Mouse (Mus musculus): ENCODE measurements at regions not wholly inside any gene's neighbourhood (a gene's known extent, or its start where the extent isn't known, plus 50 kb on each side); places are given as distances from the start of the nearest gene placed in this dataset.

DNA sequence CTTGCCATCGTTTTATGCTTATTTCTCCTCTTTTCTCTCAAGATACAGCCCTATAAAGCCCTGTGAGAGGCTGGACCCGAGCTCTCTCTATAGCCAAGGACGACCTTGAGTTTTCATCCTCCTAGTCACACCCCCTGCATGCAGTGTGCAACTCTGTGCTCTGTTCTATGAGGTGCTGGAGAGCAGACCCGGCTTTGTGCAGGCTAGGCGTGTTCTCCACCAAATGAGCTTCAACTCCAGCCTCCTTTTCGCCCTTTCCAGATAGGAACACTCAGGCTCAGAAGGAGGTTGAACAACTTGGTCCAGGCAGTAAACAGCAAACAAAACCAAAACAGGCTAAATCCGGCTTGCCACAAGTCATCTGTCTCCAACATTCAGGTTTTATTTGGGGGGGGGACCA is 67.8 kb upstream of the Acbd6 start:
- Histone ChIP-seq H3K9ac (ENCODE audit: control insufficient read depth, low read depth, low read length, poor library complexity, severe bottlenecking) (no peak overlapping the region), H3K79me2 (ENCODE audit: control insufficient read depth, insufficient read depth, low read length, poor library complexity) (no peaks in the 10 kb centered on the region), H3K9me3 (replicated peaks; ENCODE audit: insufficient read depth, low read length) (no peaks in the 10 kb centered on the region), H3K36me3 (ENCODE audit: control insufficient read depth in 1 of 2, insufficient read depth in 2 of 2, low read length in 2 of 2) (no peaks in the 10 kb centered on the region), H3K27ac (ENCODE audit: control insufficient read depth, low read depth, low read length) (no peak overlapping the region), H3K4me1 (ENCODE audit: control insufficient read depth in 1 of 2, insufficient read depth in 2 of 2, low read length in 2 of 2) (0 out of 4 replicates have a peak, but pooled peaks cover 0 to 2% of the 10 kb centered on the region in 2 experiments), H3K27me3 (ENCODE audit: control insufficient read depth in 1 of 2, insufficient read depth in 2 of 2, low read length in 2 of 2) (peaks cover 13 to 19% of the 10 kb centered on the region in 2 experiments), H3K4me3 (ENCODE audit: control insufficient read depth in 1 of 2, insufficient read depth in 1 of 2, low read depth in 2 of 2, low read length in 2 of 2) (no peak overlapping the region)
- no peak for DNase-seq (ENCODE audit: low read depth, low spot score)
- no peak for TF ChIP-seq JUND (IDR thresholded peaks at IDR 0.05; ENCODE audit: low read depth, low read length)
- TF ChIP-seq TAL1 (IDR thresholded peaks at IDR 0.05; ENCODE audit: low read length), result no peak
- TF ChIP-seq E2F4 (IDR thresholded peaks at IDR 0.05; ENCODE audit: borderline replicate concordance, low read depth, low read length), result no peak
- no peak for TF ChIP-seq HCFC1 (IDR thresholded peaks at IDR 0.05; ENCODE audit: low read depth, low read length)
- TF ChIP-seq MAZ (IDR thresholded peaks at IDR 0.05; ENCODE audit: low read depth, low read length), result no peak
- no peak for TF ChIP-seq MYC (IDR thresholded peaks at IDR 0.05; ENCODE audit: low read depth, low read length)
- no peak for TF ChIP-seq ZNF384 (IDR thresholded peaks at IDR 0.05; ENCODE audit: low read depth, low read length)
- no peak for TF ChIP-seq ZC3H11A (IDR thresholded peaks at IDR 0.05; ENCODE audit: low read depth, low read length)
- no peak for TF ChIP-seq GABPA (IDR thresholded peaks at IDR 0.05; ENCODE audit: low read depth, low read length)

- H3K36me3 ChIP-seq (ENCODE audit: control insufficient read depth in 1 of 2, insufficient read depth in 2 of 2, low read length in 2 of 2), result no peaks in the 10 kb centered on the region
- H3K4me3 ChIP-seq (ENCODE audit: control insufficient read depth in 1 of 2, insufficient read depth in 1 of 2, low read depth in 2 of 2, low read length in 2 of 2), result no peak overlapping the region
- H3K27me3 ChIP-seq (ENCODE audit: control insufficient read depth in 1 of 2, insufficient read depth in 2 of 2, low read length in 2 of 2), result peaks cover 11 to 19% of the 10 kb centered on the region in 2 experiments
- H3K9me3 ChIP-seq (replicated peaks; ENCODE audit: insufficient read depth, low read length), result no peaks in the 10 kb centered on the region
- H3K79me2 ChIP-seq (ENCODE audit: control insufficient read depth, insufficient read depth, low read length, poor library complexity), result no peaks in the 10 kb centered on the region
- no peak overlapping the region for H3K27ac ChIP-seq (ENCODE audit: control insufficient read depth, low read depth, low read length)
- TF ChIP-seq MYB (IDR thresholded peaks at IDR 0.05; ENCODE audit: low read depth, low read length) (no peak), MEF2A (IDR thresholded peaks at IDR 0.05; ENCODE audit: extremely low read depth, insufficient replicate concordance, low read depth, low read length, poor library complexity, severe bottlenecking) (no peak), E2F4 (IDR thresholded peaks at IDR 0.05; ENCODE audit: borderline replicate concordance, low read depth, low read length) (no peak), TBP (IDR thresholded peaks at IDR 0.05; ENCODE audit: low read depth, low read length) (no peak), TAL1 (IDR thresholded peaks at IDR 0.05; ENCODE audit: low read length) (no peak), RCOR1 (IDR thresholded peaks at IDR 0.05; ENCODE audit: low read depth, low read length) (no peak), CTCF (IDR thresholded peaks at IDR 0.05 in 2 of 3, conservative IDR thresholded peaks at IDR 0.05 in 1 of 3; ENCODE audit: control insufficient read depth in 1 of 3, insufficient read depth in 1 of 3, low read depth in 2 of 3, low read length in 3 of 3, poor library complexity in 1 of 3, severe bottlenecking in 1 of 3) (no peak), TCF12 (IDR thresholded peaks at IDR 0.05; ENCODE audit: low read depth, low read length) (no peak), NELFE (IDR thresholded peaks at IDR 0.05; ENCODE audit: low read depth, low read length) (no peak), CHD2 (IDR thresholded peaks at IDR 0.05; ENCODE audit: low read length) (no peak), MXI1 (IDR thresholded peaks at IDR 0.05; ENCODE audit: low read depth, low read length) (no peak)
- H3K4me1 ChIP-seq (ENCODE audit: control insufficient read depth in 1 of 2, insufficient read depth in 2 of 2, low read length in 2 of 2), result 0 out of 4 replicates have a peak, but pooled peaks cover 0 to 2% of the 10 kb centered on the region in 2 experiments
- no peak overlapping the region for H3K9ac ChIP-seq (ENCODE audit: control insufficient read depth, low read depth, low read length, poor library complexity, severe bottlenecking)
- DNase-seq (ENCODE audit: low read depth, low spot score), result no peak
These were observed 66.5 kb upstream of the Acbd6 start for GRCm38 (mm10) chr1:155491205-155492026.

Data from MEL (cell line).